Mouse (Mus musculus) lung, embryonic 16.5 days (tissue): ENCODE measurements around the gene Steap3. TPM values are rescaled to one million over a fixed set of nuclear protein-coding genes. Genes with fewer than 3 reads are reported as not detected.
"Not testable (repeated sequence)": the region's sequence is repeated elsewhere in the genome, so short reads cannot be mapped to it uniquely, and the experiment has no call there.

ENCODE experiments used
- ATAC-seq: fragments of 200-750 bp; cut with Nextera tagmentation; 2 replicates; pipeline ENCODE4 v1.8.0; 2017; ENCODE audit warnings: low read depth, mild to moderate bottlenecking, moderate library complexity
- H3K27ac ChIP-seq: fragments of 300-500 bp; sonication (generic); 2 replicates; pipeline ENCODE4 v1.5.1; 2014; ENCODE audit warnings: mild to moderate bottlenecking, control low read depth, low read length
- H3K27me3 ChIP-seq: fragments of 300-500 bp; sonication (generic); 2 replicates; pipeline ENCODE4 v1.6.1; 2014; ENCODE audit warnings: low read depth, low read length, mixed read lengths; ENCODE audit not compliant: control insufficient read depth, insufficient read depth
- H3K36me3 ChIP-seq: fragments of 300-500 bp; sonication (generic); 2 replicates; pipeline ENCODE4 v1.6.1; 2014; ENCODE audit warnings: low read length; ENCODE audit not compliant: control insufficient read depth, insufficient read depth
- H3K4me1 ChIP-seq: fragments of 300-500 bp; sonication (generic); replicated peaks from 2 replicates; pipeline ENCODE4 v1.6.1; 2014; ENCODE audit warnings: low read length, mixed read lengths; ENCODE audit not compliant: control insufficient read depth, insufficient read depth
- H3K4me2 ChIP-seq: fragments of 300-500 bp; sonication (generic); 2 replicates; pipeline ENCODE4 v1.6.1; 2014; ENCODE audit warnings: low read depth, low read length, control low read depth
- H3K4me3 ChIP-seq: fragments of 300-500 bp; sonication (generic); 2 replicates; pipeline ENCODE4 v1.5.1; 2014; ENCODE audit warnings: mild to moderate bottlenecking, low read length, control low read depth
- H3K9ac ChIP-seq: fragments of 300-500 bp; sonication (generic); 2 replicates; pipeline ENCODE4 v1.6.1; 2014; ENCODE audit warnings: low read length, control low read depth
- H3K9me3 ChIP-seq: fragments of 300-500 bp; sonication (generic); 2 replicates; pipeline ENCODE4 v1.6.1; 2016; ENCODE audit warnings: low read length; ENCODE audit not compliant: control insufficient read depth
- WGBS: fragments of 180-500 bp; shearing (Covaris S2); extraction: QIAGEN DNeasy Blood & Tissue Kit; methylation state at CpG from one replicate; pipeline ENCODE4 v1.1.7; 2014; 5-methylcytosine and 5-hydroxymethylcytosine counted together
- polyA plus RNA-seq: library from polyadenylated mRNA; unstranded; fragments of >200 nt; fragmentation: Nextera tagmentation; extraction: Ambion mirVana; gene quantifications from 2 replicates; pipeline ENCODE4 v1.2.1, GENCODE M21; 2015

Steap3 gene
- 3.0 and 3.6 TPM in 2 replicates for polyA plus RNA-seq

DNA sequence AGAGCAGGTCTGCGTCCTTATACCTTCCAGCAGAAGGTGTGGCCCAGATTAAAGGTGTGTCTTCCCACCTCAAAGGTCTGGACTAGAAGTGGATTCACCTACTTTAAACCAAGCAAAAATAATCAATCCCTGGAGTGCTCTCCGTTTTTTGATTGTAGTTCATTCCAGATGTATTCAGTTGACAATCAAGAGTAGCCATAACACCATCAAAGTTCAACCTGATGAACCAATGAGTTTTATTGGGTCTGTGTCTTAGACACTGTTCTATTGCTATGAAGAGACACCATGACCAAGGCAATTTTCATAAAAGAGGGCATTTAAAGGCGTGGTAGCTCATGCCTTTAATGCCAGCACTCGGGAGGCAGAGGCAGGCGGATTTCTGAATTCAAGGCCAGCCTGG lies at the start of gene Steap3:
Gene Steap3, minus strand, starts transcription at position 101 of the 400 bp plus-strand sequence.
- 85% methylated on average over 5 of the region's 5 CpGs for WGBS
- H3K4me3 ChIP-seq, result no peak within 1 kb of the TSS
- H3K36me3 ChIP-seq, result no peaks in the 10 kb centered on the region
- no peak within 1 kb of the TSS for H3K27ac ChIP-seq
- H3K9me3 ChIP-seq, result 0 out of 2 replicates have a peak, but pooled peaks cover 2% of the 10 kb centered on the region
- H3K27me3 ChIP-seq, result no peaks in the 10 kb centered on the region
- ATAC-seq, result no peak
- no peaks in the 10 kb centered on the region for H3K4me1 ChIP-seq
- H3K9ac ChIP-seq, result no peak within 1 kb of the TSS
- no peak within 1 kb of the TSS for H3K4me2 ChIP-seq

GRCm38 (mm10) chr1:120321270-120322021 lies 48.9 kb upstream of the Steap3 start:
- no peak overlapping the region for H3K4me3 ChIP-seq
- ATAC-seq, result no peak
- H3K4me1 ChIP-seq, result no peaks in the 10 kb centered on the region
- 82% methylated on average over 16 of the region's 16 CpGs for WGBS
- no peaks in the 10 kb centered on the region for H3K9me3 ChIP-seq
- H3K27me3 ChIP-seq, result no peaks in the 10 kb centered on the region
- H3K36me3 ChIP-seq, result no peaks in the 10 kb centered on the region
- no peak overlapping the region for H3K9ac ChIP-seq
- H3K27ac ChIP-seq, result no peak overlapping the region
- H3K4me2 ChIP-seq, result no peak overlapping the region

GRCm38 (mm10) chr1:120305801-120306200 lies 33.3 kb upstream of the Steap3 start:
- H3K4me1 ChIP-seq, result no peaks in the 10 kb centered on the region
- WGBS, result 61% methylated on average over 2 of the region's 2 CpGs
- H3K4me3 ChIP-seq, result no peak overlapping the region
- no peak overlapping the region for H3K9ac ChIP-seq
- H3K27me3 ChIP-seq, result no peaks in the 10 kb centered on the region
- no peak overlapping the region for H3K27ac ChIP-seq
- no peaks in the 10 kb centered on the region for H3K36me3 ChIP-seq
- no peaks in the 10 kb centered on the region for H3K9me3 ChIP-seq
- ATAC-seq, result no peak
- H3K4me2 ChIP-seq, result no peak overlapping the region

- Histone ChIP-seq H3K4me1 (no peaks in the 10 kb centered on the region), H3K9ac (no peak overlapping the region), H3K27me3 (no peaks in the 10 kb centered on the region), H3K9me3 (no peaks in the 10 kb centered on the region; the same call in 1 of the 2 replicates), H3K36me3 (no peaks in the 10 kb centered on the region), H3K27ac (no peak overlapping the region), H3K4me2 (no peak overlapping the region), H3K4me3 (no peak overlapping the region)
- ATAC-seq, result no peak
- 87% methylated on average over 2 of the region's 2 CpGs for WGBS
These were observed 24.4 kb upstream of the Steap3 start for GRCm38 (mm10) chr1:120296936-120297335.

GRCm38 (mm10) chr1:120293803-120294202 lies 21.3 kb upstream of the Steap3 start:
- H3K9me3 ChIP-seq, result no peaks in the 10 kb centered on the region; the same call in 1 of the 2 replicates
- no peaks in the 10 kb centered on the region for H3K36me3 ChIP-seq
- ATAC-seq, result no peak
- H3K4me2 ChIP-seq, result no peak overlapping the region
- H3K27me3 ChIP-seq, result no peaks in the 10 kb centered on the region
- WGBS, result 48% methylated on average over 1 of the region's 1 CpGs
- no peak overlapping the region for H3K4me3 ChIP-seq
- no peak overlapping the region for H3K27ac ChIP-seq
- no peak overlapping the region for H3K9ac ChIP-seq
- no peaks in the 10 kb centered on the region for H3K4me1 ChIP-seq

- 83% methylated on average over 3 of the region's 3 CpGs for WGBS
- H3K9me3 ChIP-seq, result no peaks in the 10 kb centered on the region; the same call in 1 of the 2 replicates
- H3K4me1 ChIP-seq, result no peaks in the 10 kb centered on the region
- H3K4me2 ChIP-seq, result no peak overlapping the region
- H3K9ac ChIP-seq, result no peak overlapping the region
- no peak overlapping the region for H3K27ac ChIP-seq
- ATAC-seq, result no peak
- no peaks in the 10 kb centered on the region for H3K36me3 ChIP-seq
- no peak overlapping the region for H3K4me3 ChIP-seq
- H3K27me3 ChIP-seq, result no peaks in the 10 kb centered on the region
These were observed 19.2 kb upstream of the Steap3 start for GRCm38 (mm10) chr1:120291709-120292108.

GRCm38 (mm10) chr1:120289843-120290242 lies 17.3 kb upstream of the Steap3 start:
- H3K9me3 ChIP-seq, result no peaks in the 10 kb centered on the region
- 43% methylated on average over 2 of the region's 2 CpGs for WGBS
- H3K4me3 ChIP-seq, result no peak overlapping the region
- H3K27ac ChIP-seq, result no peak overlapping the region
- H3K9ac ChIP-seq, result no peak overlapping the region
- no peaks in the 10 kb centered on the region for H3K36me3 ChIP-seq
- H3K4me1 ChIP-seq, result no peaks in the 10 kb centered on the region
- H3K27me3 ChIP-seq, result no peaks in the 10 kb centered on the region
- H3K4me2 ChIP-seq, result no peak overlapping the region
- ATAC-seq, result no peak

- ATAC-seq, result no peak
- WGBS, result 40% methylated on average over 4 of the region's 4 CpGs
- H3K4me2 ChIP-seq, result no peak overlapping the region
These were observed 15.2 kb upstream of the Steap3 start for GRCm38 (mm10) chr1:120287679-120288078.

DNA sequence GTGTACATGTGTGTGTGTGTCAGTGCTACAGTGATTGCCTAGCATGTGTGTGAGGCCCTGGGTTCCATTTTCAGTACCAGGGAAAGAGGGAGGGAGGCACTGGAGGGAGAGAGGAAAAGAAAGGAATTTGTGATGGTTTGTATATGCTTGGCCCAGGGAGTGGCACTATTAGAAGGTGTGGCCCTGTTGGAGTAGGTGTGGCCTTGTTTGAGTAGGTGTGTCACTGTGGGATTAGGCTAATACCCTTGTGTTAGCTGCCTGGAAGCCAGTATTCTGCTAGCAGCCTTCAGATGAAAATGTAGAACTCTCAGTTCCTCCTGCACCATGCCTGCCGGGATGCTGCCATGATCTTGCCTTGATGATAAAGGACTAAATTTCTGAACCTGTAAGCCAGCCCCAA lies 3.6 kb upstream of the Steap3 start:
- not testable (repeated sequence) for H3K4me2 ChIP-seq, ATAC-seq, H3K9me3 ChIP-seq, H3K36me3 ChIP-seq, H3K27ac ChIP-seq, H3K4me1 ChIP-seq, H3K4me3 ChIP-seq, H3K27me3 ChIP-seq, H3K9ac ChIP-seq
- WGBS, result 74% methylated on average over 1 of the region's 1 CpGs

More at GRCm38 (mm10) chr1:120287679-120288078, 15.2 kb upstream of the Steap3 start:
- Histone ChIP-seq H3K27ac (no peak overlapping the region), H3K9me3 (no peaks in the 10 kb centered on the region), H3K36me3 (no peaks in the 10 kb centered on the region), H3K4me1 (no peaks in the 10 kb centered on the region), H3K9ac (no peak overlapping the region), H3K27me3 (no peaks in the 10 kb centered on the region), H3K4me3 (no peak overlapping the region)
